ENCODE assay signal across 12 mouse cellular contexts in genomic region chr16:31705213-31705612, GRCm38 (mm10). TPM values are rescaled to one million over a fixed set of nuclear protein-coding genes. Genes with fewer than 3 reads are reported as not detected.
A peak's percentile ranks its signal among the peaks of the same experiment; 100 is the strongest.
DNase-seq lines count a peak whose midpoint lies in the region; ATAC-seq and TF ChIP-seq lines count a peak whose summit lies in the region.
"Had no signal": no experiment of that assay in that cellular context is flagged by ENCODE, and none has a peak within 500 bp of the region (broad histone marks: within the 10 kb centered on the region; RNA-seq: fewer than 3 reads in every experiment).

No protein-coding gene starts in this region.

- ATAC-seq in hindbrain, postnatal 0 days, result no peak
- ATAC-seq in midbrain, postnatal 0 days (ENCODE audit: low FRiP score), result no peak
- no peak for ATAC-seq in midbrain, embryonic 16.5 days

- H3K9me3 ChIP-seq in hindbrain, postnatal 0 days (ENCODE audit: low read length), result no peaks in the 10 kb centered on the region
- H3K9me3 ChIP-seq in hindbrain, embryonic 10.5 days, result no peaks in the 10 kb centered on the region
- no peaks in the 10 kb centered on the region for H3K9me3 ChIP-seq in midbrain, postnatal 0 days (ENCODE audit: low read length)
- no peaks in the 10 kb centered on the region for H3K9me3 ChIP-seq in midbrain, embryonic 16.5 days (replicated peaks; ENCODE audit: control insufficient read depth, low read length, poor library complexity, severe bottlenecking)
- H3K9me3 ChIP-seq: embryonic facial prominence, embryonic 15.5 days; megakaryocyte, embryonic 14.5 days; neural tube, embryonic 13.5 days had no signal

- H3K4me1 ChIP-seq in hindbrain, postnatal 0 days (ENCODE audit: insufficient read depth, low read length), result no peaks in the 10 kb centered on the region
- H3K4me1 ChIP-seq in hindbrain, embryonic 10.5 days (replicated peaks), result 0 out of 2 replicates have a peak, but pooled peaks cover 8% of the 10 kb centered on the region
- H3K4me1 ChIP-seq in midbrain, postnatal 0 days (ENCODE audit: insufficient read depth, low read length), result no peaks in the 10 kb centered on the region
- H3K4me1 ChIP-seq in midbrain, embryonic 16.5 days (ENCODE audit: control insufficient read depth, insufficient read depth, low read length), result no peaks in the 10 kb centered on the region
- H3K4me1 ChIP-seq: neural tube, embryonic 13.5 days had no signal

- 19% methylated on average over 2 of the region's 2 CpGs for WGBS in hindbrain, postnatal 0 days
- WGBS in hindbrain, embryonic 10.5 days, result 49% methylated on average over 2 of the region's 2 CpGs
- WGBS in midbrain, postnatal 0 days, result 24% methylated on average over 2 of the region's 2 CpGs
- 26% methylated on average over 2 of the region's 2 CpGs for WGBS in midbrain, embryonic 16.5 days

- no peaks in the 10 kb centered on the region for H3K36me3 ChIP-seq in hindbrain, postnatal 0 days (ENCODE audit: insufficient read depth, low read length)
- H3K36me3 ChIP-seq in hindbrain, embryonic 10.5 days, result no peaks in the 10 kb centered on the region
- H3K36me3 ChIP-seq in midbrain, postnatal 0 days (ENCODE audit: insufficient read depth, low read length), result no peaks in the 10 kb centered on the region
- H3K36me3 ChIP-seq in midbrain, embryonic 16.5 days (ENCODE audit: control insufficient read depth, insufficient read depth, low read length), result no peaks in the 10 kb centered on the region
- H3K36me3 ChIP-seq: embryonic facial prominence, embryonic 15.5 days; neural tube, embryonic 13.5 days had no signal

- H3K27ac ChIP-seq in hindbrain, postnatal 0 days, result no peak overlapping the region
- no peak overlapping the region for H3K27ac ChIP-seq in hindbrain, embryonic 10.5 days
- H3K27ac ChIP-seq in midbrain, postnatal 0 days (ENCODE audit: low read depth, low read length), result no peak overlapping the region
- no peak overlapping the region for H3K27ac ChIP-seq in midbrain, embryonic 16.5 days (ENCODE audit: low read length)
- H3K27ac ChIP-seq: embryonic facial prominence, embryonic 15.5 days; neural tube, embryonic 13.5 days had no signal

- H3K9ac ChIP-seq in hindbrain, postnatal 0 days (replicated peaks; ENCODE audit: low read length), result no peak overlapping the region
- no peak overlapping the region for H3K9ac ChIP-seq in midbrain, postnatal 0 days (replicated peaks; ENCODE audit: low read length, poor library complexity, severe bottlenecking)
- no peak overlapping the region for H3K9ac ChIP-seq in midbrain, embryonic 16.5 days (ENCODE audit: low read depth, low read length)
- H3K9ac ChIP-seq: embryonic facial prominence, embryonic 15.5 days; neural tube, embryonic 13.5 days had no signal

- DNase-seq in hindbrain, postnatal 0 days (ENCODE audit: low spot score), result peak; percentile 77
- no peak for DNase-seq in hindbrain, embryonic 10.5 days (ENCODE audit: low spot score)
- DNase-seq in midbrain, postnatal 0 days (ENCODE audit: low spot score), result peak; percentile 73
- peak; percentile 53 for DNase-seq in brain, adult 2 months (ENCODE audit: low read depth, low spot score)
- no peak for DNase-seq in ovary, postnatal 10 days (ENCODE audit: low spot score)
- DNase-seq in layer of hippocampus, postnatal 36 days, result no peak
- DNase-seq: kidney, postnatal 25 days; right cerebral cortex, postnatal 4 days had no signal

- peak; percentile 56 for TF ChIP-seq CTCF in hindbrain, postnatal 0 days (IDR thresholded peaks at IDR 0.05; ENCODE audit: low read depth)
- peak; percentile 73 for TF ChIP-seq CTCF in midbrain, postnatal 0 days (IDR thresholded peaks at IDR 0.05)

- H3K4me3 ChIP-seq in hindbrain, postnatal 0 days (ENCODE audit: low read length), result no peak overlapping the region
- H3K4me3 ChIP-seq in hindbrain, embryonic 10.5 days, result no peak overlapping the region
- H3K4me3 ChIP-seq in midbrain, postnatal 0 days (ENCODE audit: low read depth, low read length), result no peak overlapping the region
- H3K4me3 ChIP-seq in midbrain, embryonic 16.5 days (ENCODE audit: low read depth, low read length), result no peak overlapping the region
- H3K4me3 ChIP-seq: embryonic facial prominence, embryonic 15.5 days; megakaryocyte, embryonic 14.5 days; neural tube, embryonic 13.5 days had no signal

- H3K27me3 ChIP-seq in hindbrain, postnatal 0 days (ENCODE audit: insufficient read depth, low read length), result no peaks in the 10 kb centered on the region
- H3K27me3 ChIP-seq in hindbrain, embryonic 10.5 days (ENCODE audit: insufficient read depth, poor library complexity, severe bottlenecking), result no peaks in the 10 kb centered on the region
- H3K27me3 ChIP-seq in midbrain, postnatal 0 days (ENCODE audit: insufficient read depth, low read length), result no peaks in the 10 kb centered on the region
- no peaks in the 10 kb centered on the region for H3K27me3 ChIP-seq in midbrain, embryonic 16.5 days (ENCODE audit: control insufficient read depth, insufficient read depth, low read depth, low read length)
- H3K27me3 ChIP-seq: embryonic facial prominence, embryonic 15.5 days; megakaryocyte, embryonic 14.5 days; neural tube, embryonic 13.5 days had no signal

- H3K4me2 ChIP-seq in hindbrain, postnatal 0 days (ENCODE audit: low read depth, low read length), result no peak overlapping the region
- no peak overlapping the region for H3K4me2 ChIP-seq in midbrain, postnatal 0 days (ENCODE audit: low read depth, low read length, poor library complexity, severe bottlenecking)
- no peak overlapping the region for H3K4me2 ChIP-seq in midbrain, embryonic 16.5 days (ENCODE audit: low read length)
- H3K4me2 ChIP-seq: embryonic facial prominence, embryonic 15.5 days; neural tube, embryonic 13.5 days had no signal

RNA-seq across cellular contexts. Expression of gene Dlg1, which starts 42.0 kb away (rescaled TPM):
- total RNA-seq in hindbrain, postnatal 0 days (2014; rRNA removed), result 21.3 and 22.7 TPM in 2 replicates
- polyA plus RNA-seq in hindbrain, postnatal 0 days (2015; fragmentation: Nextera tagmentation; extraction: Ambion mirVana), result 11.3 and 11.4 TPM in 2 replicates
- 16.9 and 24.0 TPM in 2 replicates for polyA plus RNA-seq in hindbrain, embryonic 10.5 days (2016; fragmentation: Nextera tagmentation; extraction: Ambion mirVana)
- total RNA-seq in midbrain, postnatal 0 days (2014; rRNA removed), result 24.8 and 25.0 TPM in 2 replicates
- 10.1 and 10.9 TPM in 2 replicates for polyA plus RNA-seq in midbrain, postnatal 0 days (2015; fragmentation: Nextera tagmentation; extraction: Ambion mirVana)
- polyA plus RNA-seq in midbrain, embryonic 16.5 days (2015; fragmentation: Nextera tagmentation; extraction: Ambion mirVana), result 13.8 and 14.9 TPM in 2 replicates
- 10 to 100 TPM; 84.0 to 86.3 TPM for total RNA-seq in layer of hippocampus, postnatal 36 days (2021)

Comparison
In these comparisons a context has a peak if more than half of its experiments do, and no peak if none do; other contexts are left out.
1. DNase-seq: peak in hindbrain, postnatal 0 days (single experiment), midbrain, postnatal 0 days (single experiment) and brain, adult 2 months (single experiment); none in hindbrain, embryonic 10.5 days (single experiment), ovary, postnatal 10 days (single experiment) and layer of hippocampus, postnatal 36 days (0 of 2).